Comparison of ENCODE assay signal across 18 mouse cellular contexts in the genomic region with DNA sequence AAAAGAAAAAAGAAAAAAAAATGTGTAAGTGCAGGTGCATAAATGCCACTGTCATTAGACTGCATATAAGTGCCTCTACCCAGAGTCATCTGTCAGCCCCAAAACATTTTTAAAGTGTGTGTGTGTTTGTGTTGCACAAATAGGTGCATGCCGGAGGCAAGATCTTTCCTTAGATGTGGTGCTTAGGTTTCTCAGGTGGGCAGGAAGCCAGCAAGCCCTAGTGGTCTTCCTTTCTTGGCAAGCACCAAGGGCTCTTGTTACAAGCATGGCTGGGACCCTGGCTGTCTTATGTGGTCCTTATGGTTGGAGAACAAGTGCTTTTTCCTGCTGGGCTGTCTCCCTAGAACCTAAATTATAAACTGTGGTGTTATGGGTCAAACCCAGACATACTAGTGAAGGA. TPM values are rescaled to one million over a fixed set of nuclear protein-coding genes. Genes with fewer than 3 reads are reported as not detected.
DNase-seq lines count a peak whose midpoint lies in the region; TF ChIP-seq lines count a peak whose summit lies in the region.
"Had no signal": no experiment of that assay in that cellular context is flagged by ENCODE, and none has a peak within 500 bp of the region (broad histone marks: within the 10 kb centered on the region; RNA-seq: fewer than 3 reads in every experiment).

No protein-coding gene starts in this region.

- no peak overlapping the region for H3K27ac ChIP-seq in thymus, adult 2 months (ENCODE audit: control insufficient read depth, insufficient read depth, low read length)
- H3K27ac ChIP-seq: embryonic facial prominence, embryonic 13.5 days; forebrain, embryonic 13.5 days; heart, embryonic 13.5 days; hindbrain, embryonic 12.5 days had no signal

- no peaks in the 10 kb centered on the region for H3K36me3 ChIP-seq in thymus, adult 2 months (ENCODE audit: control insufficient read depth, insufficient read depth, low read length)
- H3K36me3 ChIP-seq: embryonic facial prominence, embryonic 13.5 days; heart, embryonic 13.5 days; hindbrain, embryonic 12.5 days had no signal

- H3K27me3 ChIP-seq in thymus, adult 2 months (ENCODE audit: control insufficient read depth, insufficient read depth, low read length), result no peaks in the 10 kb centered on the region
- H3K27me3 ChIP-seq: embryonic facial prominence, embryonic 13.5 days; forebrain, embryonic 13.5 days; heart, embryonic 13.5 days; hindbrain, embryonic 12.5 days had no signal

- peak; percentile 42 to 54 for DNase-seq in cerebellum, postnatal 14 days
- no peak for DNase-seq in cerebellum, adult 9-11 months
- DNase-seq in left cerebral cortex, postnatal 4 days, result peak; percentile 48
- DNase-seq in left cerebral cortex, postnatal 10 days (ENCODE audit: extremely low spot score in 1 of 2, low spot score in 2 of 2), result no peak
- peak; percentile 15 for DNase-seq in thymus, postnatal 14 days
- no peak for DNase-seq in thymus, adult 2 months
- DNase-seq in right cerebral cortex, postnatal 36 days (ENCODE audit: low spot score in 2 of 2), result no peak
- DNase-seq: adrenal gland, postnatal 14 days; cerebellum, adult 11-12 months; cerebellum, postnatal 25 days; forebrain, postnatal 0 days; gastrocnemius, postnatal 14 days; heart, postnatal 36 days had no signal

- no peak for TF ChIP-seq CTCF in thymus, adult 2 months (IDR thresholded peaks at IDR 0.05; ENCODE audit: borderline replicate concordance, control insufficient read depth, extremely low read depth, insufficient read depth, low read length, poor library complexity)

- WGBS in thymus, adult 2 months, result 7% methylated on average over 1 of the region's 1 CpGs

- H3K4me1 ChIP-seq in thymus, adult 2 months (replicated peaks; ENCODE audit: control insufficient read depth, insufficient read depth, low read length), result peaks cover 6% of the 10 kb centered on the region; the same call in 1 of the 2 replicates

- TF ChIP-seq POLR2A in thymus, adult 2 months (IDR thresholded peaks at IDR 0.05; ENCODE audit: control insufficient read depth, extremely low read depth, insufficient read depth, low read length, poor library complexity), result no peak

- intact Hi-C loops in left cerebral cortex, postnatal 4 days (cut with DNase I), result no loop called here
- intact Hi-C loops in left cerebral cortex, postnatal 10 days (cut with DNase I), result no loop called here

- no peak overlapping the region for H3K4me3 ChIP-seq in thymus, adult 2 months (ENCODE audit: control insufficient read depth, insufficient read depth, low read length)
- H3K4me3 ChIP-seq: embryonic facial prominence, embryonic 13.5 days; forebrain, embryonic 13.5 days; heart, embryonic 13.5 days; hindbrain, embryonic 12.5 days had no signal

RNA-seq across cellular contexts. Expression of a gene that starts 5.3 kb away (rescaled TPM):
- total RNA-seq in left cerebral cortex, postnatal 4 days (2021), result 10 to 100 TPM; 32.3 to 35.4 TPM
- total RNA-seq in left cerebral cortex, postnatal 10 days (2021), result 10 to 100 TPM; 47.9 to 50.5 TPM
- 4.6 and 5.2 TPM in 2 replicates for polyA plus RNA-seq in thymus, adult 2 months (2012; rRNA removed)

RNA-seq across cellular contexts. Expression of a gene that starts 24.8 kb away (rescaled TPM):
- total RNA-seq in left cerebral cortex, postnatal 4 days (2021), result 1 to 10 TPM; 1.4 TPM
- 1 to 10 TPM in 1 of 2 experiments, under 1 TPM in 1; 0.69 to 1.1 TPM for total RNA-seq in left cerebral cortex, postnatal 10 days (2021)
- polyA plus RNA-seq in thymus, adult 2 months (2012; rRNA removed), result 0.20 and 0.22 TPM in 2 replicates
- polyA plus RNA-seq: C2C12 had no signal

Comparison
In these comparisons a context has a peak if more than half of its experiments do, and no peak if none do; other contexts are left out.
1. DNase-seq: peak in cerebellum, postnatal 14 days (2 of 2), left cerebral cortex, postnatal 4 days (single experiment) and thymus, postnatal 14 days (single experiment); none in cerebellum, adult 9-11 months (single experiment), left cerebral cortex, postnatal 10 days (0 of 2), thymus, adult 2 months (single experiment) and right cerebral cortex, postnatal 36 days (0 of 2).